Mouse (Mus musculus) forebrain, postnatal 0 days (tissue): ENCODE results near the gene Naa38. TPM values are rescaled to one million over a fixed set of nuclear protein-coding genes. Genes with fewer than 3 reads are reported as not detected.

ENCODE experiments used
- ATAC-seq: fragments of 200-750 bp; cut with Nextera tagmentation; 2 replicates; pipeline ENCODE4 v1.8.0; 2017; ENCODE audit warnings: mild to moderate bottlenecking, moderate library complexity
- DNase-seq: peaks from one replicate; pipeline ENCODE4 v3.0.0-alpha.2; 2015
- H3K27ac ChIP-seq: fragments of 300-500 bp; sonication (generic); 2 replicates; pipeline ENCODE4 v1.5.1; 2014; ENCODE audit warnings: low read depth, mild to moderate bottlenecking, antibody characterized with exemption, low read length, moderate library complexity, mixed read lengths
- H3K27me3 ChIP-seq: fragments of 300-500 bp; sonication (generic); 2 replicates; pipeline ENCODE4 v1.6.1; 2014; ENCODE audit warnings: mild to moderate bottlenecking, low read length, mixed read lengths; ENCODE audit not compliant: insufficient read depth
- H3K36me3 ChIP-seq: fragments of 300-500 bp; sonication (generic); 2 replicates; pipeline ENCODE4 v1.6.1; 2014; ENCODE audit warnings: mild to moderate bottlenecking, moderate library complexity; ENCODE audit not compliant: insufficient read depth
- H3K4me1 ChIP-seq: fragments of 300-500 bp; sonication (generic); 2 replicates; pipeline ENCODE4 v1.6.1; 2014; ENCODE audit warnings: antibody characterized with exemption; ENCODE audit not compliant: insufficient read depth
- H3K4me2 ChIP-seq: fragments of 300-500 bp; sonication (generic); 2 replicates; pipeline ENCODE4 v1.6.1; 2014; ENCODE audit warnings: low read depth, mild to moderate bottlenecking, moderate library complexity
- H3K4me3 ChIP-seq: fragments of 300-500 bp; sonication (generic); 2 replicates; pipeline ENCODE4 v1.5.1; 2014; ENCODE audit warnings: low read depth, low read length, mixed read lengths
- H3K9ac ChIP-seq: fragments of 300-500 bp; sonication (generic); 2 replicates; pipeline ENCODE4 v1.6.1; 2014; ENCODE audit warnings: mild to moderate bottlenecking
- H3K9me3 ChIP-seq: fragments of 300-500 bp; sonication (generic); 2 replicates; pipeline ENCODE4 v1.6.1; 2016; ENCODE audit warnings: low read length
- CTCF ChIP-seq: sonication (generic); IDR thresholded peaks from 2 replicates; pipeline ENCODE4 v1.5.1; 2016; ENCODE audit warnings: antibody characterized with exemption, control low read depth, low read depth
- whole genome bisulfite sequencing: fragments of 180-500 bp; shearing (Covaris S2); extraction: QIAGEN DNeasy Blood & Tissue Kit; methylation state at CpG from one replicate; pipeline ENCODE4 v1.1.7; 2014; 5-methylcytosine and 5-hydroxymethylcytosine counted together
- polyA plus RNA-seq: library from polyadenylated mRNA; unstranded; fragments of >200 nt; fragmentation: Nextera tagmentation; extraction: Ambion mirVana; gene quantifications from 2 replicates; pipeline ENCODE4 v1.2.1, GENCODE M21; 2015
- total RNA-seq: library from RNA; depleted of rRNA; stranded (reverse); fragments of >200 nt; gene quantifications from 2 replicates; pipeline ENCODE4 v1.2.3, GENCODE M21; 2014

Gene Naa38
- total and polyA plus RNA-seq, 2 experiments from 2014 or later, result 47.7 to 125 TPM

DNA sequence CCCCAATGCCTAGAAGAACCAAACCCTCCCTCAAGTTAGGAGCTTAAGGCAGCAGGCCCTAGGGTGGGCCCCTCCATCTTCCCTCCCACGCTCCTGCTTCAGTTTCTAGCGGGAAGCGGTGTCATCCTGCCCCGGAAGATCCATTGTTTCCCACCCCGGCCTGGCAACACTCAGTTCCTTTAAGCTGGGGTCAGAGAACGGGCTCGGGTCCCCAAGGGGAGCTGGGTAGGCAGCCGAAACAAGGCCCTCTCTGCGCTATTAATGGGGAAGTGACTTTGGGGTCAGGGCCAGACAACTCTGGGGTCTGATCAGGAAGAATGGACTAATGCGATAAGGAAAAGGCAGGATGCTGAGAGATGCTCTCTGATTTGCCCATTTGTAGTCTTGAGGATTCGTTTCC, 1.5 kb downstream of the Naa38 start:
- Histone ChIP-seq H3K27ac (peak overlapping the region; percentile 98; the same call in 1 of the 2 replicates), H3K4me3 (no peak overlapping the region; the same call in 1 of the 2 replicates), H3K9me3 (no peaks in the 10 kb centered on the region), H3K4me1 (peaks cover 10% of the 10 kb centered on the region; the same call in 1 of the 2 replicates), H3K27me3 (no peaks in the 10 kb centered on the region), H3K4me2 (peak overlapping the region; percentile 77), H3K9ac (peak overlapping the region; percentile 95; the same call in 1 of the 2 replicates), H3K36me3 (peaks cover 30% of the 10 kb centered on the region)
- TF ChIP-seq CTCF, result no peak
- WGBS, result 26% methylated on average over 11 of the region's 11 CpGs
- DNase-seq (peak; percentile 17), ATAC-seq (no peak)

DNA sequence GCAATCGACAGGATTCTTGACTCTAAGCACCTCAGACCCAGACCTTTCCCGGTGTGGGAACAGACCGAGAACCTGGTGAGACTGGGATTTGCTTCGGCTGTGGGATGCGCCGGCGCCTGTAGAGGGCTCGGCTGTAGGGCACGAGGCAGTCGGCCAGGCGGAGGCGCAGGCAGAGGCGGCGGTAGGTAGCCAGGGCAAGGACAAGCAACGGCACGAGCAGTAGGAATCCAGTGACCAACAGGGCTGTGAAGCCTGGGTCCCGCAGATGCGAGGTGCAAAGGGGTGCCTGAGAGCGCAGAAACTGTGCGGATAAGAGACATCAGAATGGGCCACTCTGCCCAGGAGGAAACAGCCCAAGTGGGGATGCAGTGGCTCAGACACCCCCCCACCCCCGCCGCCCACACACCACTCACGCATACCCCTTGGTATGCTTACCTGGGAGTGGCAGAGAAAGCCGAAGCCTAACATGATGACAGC, 2.3 kb downstream of the Naa38 start:
- Histone ChIP-seq H3K9ac (peak overlapping the region; percentile 7; the same call in 1 of the 2 replicates), H3K27me3 (no peaks in the 10 kb centered on the region), H3K4me1 (peaks cover 10% of the 10 kb centered on the region; the same call in 1 of the 2 replicates), H3K4me3 (no peak overlapping the region), H3K36me3 (peaks cover 33% of the 10 kb centered on the region), H3K9me3 (no peaks in the 10 kb centered on the region), H3K27ac (0 out of 2 replicates have a peak overlapping the region, but pooled peaks have one; percentile 51), H3K4me2 (peak overlapping the region; percentile 24)
- TF ChIP-seq CTCF, result peak; percentile 44
- ATAC-seq, result no peak
- WGBS, result 13% methylated on average over 24 of the region's 24 CpGs
- DNase-seq, result peak; percentile 42

DNA sequence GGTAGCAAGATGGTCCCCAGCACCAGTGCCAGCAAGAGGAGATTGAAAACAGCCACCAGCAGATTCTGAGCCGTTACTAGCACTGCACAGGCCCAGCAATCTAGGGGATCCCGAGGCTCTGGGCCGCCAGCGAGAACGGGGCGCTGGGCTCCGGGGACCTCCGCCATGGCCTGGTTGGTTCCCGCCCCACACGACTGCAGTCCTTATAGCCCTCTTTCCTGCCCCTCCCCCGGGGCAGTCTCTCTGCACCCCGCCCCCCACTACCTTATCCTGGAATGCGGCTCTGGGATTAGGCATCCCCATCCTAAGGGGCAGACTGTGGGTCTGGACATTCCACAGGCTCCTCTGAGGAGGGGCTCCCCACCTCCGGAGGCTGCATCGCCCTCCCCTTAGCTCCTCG, 2.8 kb downstream of the Naa38 start, which contains the start of gene Tmem88:
TSS of gene Tmem88 (minus strand) at position 176 of the 400 bp plus-strand sequence.
- no peak for TF ChIP-seq CTCF
- DNase-seq (no peak), ATAC-seq (no peak)
- WGBS, result 13% methylated on average over 15 of the region's 16 CpGs
- Histone ChIP-seq H3K27me3 (no peaks in the 10 kb centered on the region), H3K9me3 (no peaks in the 10 kb centered on the region), H3K4me3 (no peak within 1 kb of the TSS), H3K4me1 (peaks cover 10% of the 10 kb centered on the region; the same call in 1 of the 2 replicates), H3K4me2 (peak within 1 kb of the TSS; percentile 24), H3K9ac (peak within 1 kb of the TSS; percentile 7; the same call in 1 of the 2 replicates), H3K27ac (peak within 1 kb of the TSS; percentile 51; the same call in 1 of the 2 replicates), H3K36me3 (peaks cover 37% of the 10 kb centered on the region)

DNA sequence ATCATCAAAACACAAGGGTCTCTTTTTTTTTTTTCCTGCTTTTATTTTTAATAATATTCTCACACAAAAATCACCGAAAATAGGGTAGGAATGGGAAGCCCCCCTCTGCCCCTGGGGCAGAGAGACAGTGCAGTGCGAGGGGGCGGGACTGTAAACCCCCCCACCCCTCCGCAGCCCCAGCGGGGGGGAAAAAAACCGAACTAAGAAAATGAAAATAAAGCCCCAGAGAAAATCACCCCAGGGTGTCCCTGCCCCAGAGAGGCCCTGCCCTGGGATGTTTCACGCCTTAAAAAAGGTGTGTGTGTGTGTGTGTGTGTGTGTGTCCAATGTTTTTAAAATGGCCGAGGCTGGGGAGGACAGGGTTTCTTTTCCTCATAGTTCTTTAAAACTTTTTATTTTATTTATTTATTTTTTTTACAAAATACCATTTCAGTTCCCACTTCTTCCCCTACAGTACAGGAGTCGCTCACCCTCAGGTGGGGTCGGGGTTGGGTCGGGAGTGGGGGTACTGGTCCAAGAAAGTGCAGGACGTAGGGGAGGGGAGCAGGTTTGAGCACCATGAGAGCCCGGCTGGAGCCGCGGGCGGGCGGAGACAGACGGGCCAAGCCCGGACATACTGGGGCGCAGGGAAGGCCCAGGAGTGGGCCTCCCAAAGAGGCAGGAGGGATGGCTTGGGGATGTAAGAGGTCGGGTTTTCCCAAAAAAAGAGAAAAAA, 3.4 kb downstream of the Naa38 start:
- H3K4me3 ChIP-seq, result no peak overlapping the region
- H3K36me3 ChIP-seq, result peaks cover 43% of the 10 kb centered on the region
- no peak overlapping the region for H3K9ac ChIP-seq
- no peaks in the 10 kb centered on the region for H3K27me3 ChIP-seq
- 34% methylated on average over 21 of the region's 21 CpGs for WGBS
- no peak overlapping the region for H3K4me2 ChIP-seq
- TF ChIP-seq CTCF, result no peak
- H3K9me3 ChIP-seq, result no peaks in the 10 kb centered on the region
- H3K27ac ChIP-seq, result peak overlapping the region; percentile 41; the same call in 1 of the 2 replicates
- no peak for DNase-seq
- ATAC-seq, result no peak
- H3K4me1 ChIP-seq, result peaks cover 10% of the 10 kb centered on the region; the same call in 1 of the 2 replicates

DNA sequence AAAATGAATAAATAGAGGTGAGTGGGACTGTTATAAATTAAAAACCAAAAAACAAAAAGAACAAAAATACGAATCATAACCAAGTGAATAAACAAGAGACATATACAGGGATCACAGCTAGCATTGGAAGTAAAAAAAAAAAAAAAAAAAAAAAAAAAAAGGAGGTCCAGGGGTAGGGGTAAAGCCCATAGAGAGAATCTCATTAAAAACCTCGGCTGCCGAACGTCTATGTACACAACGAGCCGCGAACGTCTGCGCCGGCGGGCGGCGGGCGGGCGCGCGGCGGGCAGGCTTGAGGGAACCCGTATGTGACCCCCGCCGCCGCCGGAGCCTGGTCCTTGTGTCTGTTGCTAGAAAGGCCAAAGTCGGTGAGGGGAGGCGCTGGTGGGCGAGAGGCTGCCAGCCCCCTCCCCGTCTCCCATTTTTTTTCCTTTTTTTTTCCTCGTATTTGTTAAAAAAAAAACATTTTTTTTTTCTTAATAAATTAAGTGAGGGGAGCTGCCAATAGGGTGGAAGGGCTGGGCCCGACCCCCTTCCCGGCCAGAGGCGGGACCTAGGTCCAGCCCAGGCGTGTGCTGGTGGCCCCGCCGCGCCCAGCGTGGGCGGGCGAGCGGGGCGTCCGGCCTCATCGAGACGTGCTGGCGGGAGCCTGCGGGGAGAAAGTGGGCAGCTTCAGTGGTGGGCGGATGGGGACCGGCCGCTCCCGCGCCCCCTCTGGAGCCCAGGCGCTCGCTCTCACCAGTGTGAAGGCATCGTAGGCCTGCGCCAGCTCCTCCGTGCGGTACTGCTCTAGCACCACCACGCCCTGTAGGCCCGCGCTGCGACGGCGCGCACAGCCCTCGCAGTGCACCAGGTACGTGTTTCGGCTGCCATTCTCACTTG, 4.2 kb downstream of the Naa38 start:
- ATAC-seq, result no peak
- 27% methylated on average over 66 of the region's 66 CpGs for WGBS
- H3K4me2 ChIP-seq, result no peak overlapping the region
- no peaks in the 10 kb centered on the region for H3K27me3 ChIP-seq
- H3K27ac ChIP-seq, result 0 out of 2 replicates have a peak overlapping the region, but pooled peaks have one; percentile 35
- H3K9me3 ChIP-seq, result no peaks in the 10 kb centered on the region
- no peak overlapping the region for H3K4me3 ChIP-seq
- H3K36me3 ChIP-seq, result peaks cover 51% of the 10 kb centered on the region
- DNase-seq, result peak; percentile 32
- TF ChIP-seq CTCF, result 0 out of 2 replicates have a peak, but pooled peaks have one; percentile 1
- no peak overlapping the region for H3K9ac ChIP-seq
- peaks cover 7% of the 10 kb centered on the region; the same call in 1 of the 2 replicates for H3K4me1 ChIP-seq

DNA sequence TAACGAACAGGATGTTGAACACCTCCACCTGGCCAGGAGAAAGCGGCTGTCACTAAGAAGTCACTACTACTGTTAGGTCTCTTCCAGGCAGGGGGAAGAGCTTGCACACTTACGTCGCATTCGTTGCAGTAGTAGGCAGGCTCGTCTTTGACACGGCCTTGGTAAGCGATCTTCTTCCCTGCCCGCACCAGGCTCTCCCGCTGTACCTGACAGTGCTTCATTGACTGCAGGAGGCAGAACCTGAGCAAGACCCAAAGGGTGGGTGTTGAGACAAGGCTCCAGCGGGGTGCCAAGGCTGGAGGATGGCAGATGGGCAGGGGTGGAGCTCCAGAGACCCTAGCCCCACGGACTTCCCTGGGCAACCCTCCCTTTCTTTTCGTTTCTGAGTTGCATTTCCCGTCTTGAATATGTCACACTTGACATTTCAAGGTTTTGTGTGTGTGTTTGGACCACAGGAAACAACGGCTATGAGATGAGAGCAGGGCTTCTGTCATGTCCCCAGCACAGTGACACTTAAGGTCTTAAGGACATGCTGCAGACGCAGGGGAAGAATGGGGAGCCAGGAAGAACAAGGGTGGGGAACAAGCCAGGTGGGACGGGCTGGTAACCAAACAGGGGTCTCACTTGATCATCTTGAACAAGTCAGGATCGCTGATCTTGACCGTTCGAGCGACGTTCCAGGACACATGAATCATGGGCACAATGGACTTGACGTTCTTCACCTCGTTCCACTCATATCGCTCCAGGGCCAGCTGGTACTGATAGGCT, 5.0 kb downstream of the Naa38 start:
- no peak overlapping the region for H3K4me3 ChIP-seq
- no peaks in the 10 kb centered on the region for H3K27me3 ChIP-seq
- 0 out of 2 replicates have a peak overlapping the region, but pooled peaks have one; percentile 35 for H3K27ac ChIP-seq
- H3K4me1 ChIP-seq, result 0 out of 2 replicates have a peak, but pooled peaks cover 6% of the 10 kb centered on the region
- peaks cover 59% of the 10 kb centered on the region for H3K36me3 ChIP-seq
- no peak overlapping the region for H3K4me2 ChIP-seq
- WGBS, result 78% methylated on average over 25 of the region's 25 CpGs
- no peaks in the 10 kb centered on the region for H3K9me3 ChIP-seq
- H3K9ac ChIP-seq, result no peak overlapping the region
- ATAC-seq, result no peak
- no peak for TF ChIP-seq CTCF
- DNase-seq, result peak; percentile 49
